Mouse (Mus musculus): ENCODE data around the gene Grin2b.
"Not testable (repeated sequence)": the region's sequence is repeated elsewhere in the genome, so short reads cannot be mapped to it uniquely, and the experiment has no call there.

The Grin2b gene

DNA sequence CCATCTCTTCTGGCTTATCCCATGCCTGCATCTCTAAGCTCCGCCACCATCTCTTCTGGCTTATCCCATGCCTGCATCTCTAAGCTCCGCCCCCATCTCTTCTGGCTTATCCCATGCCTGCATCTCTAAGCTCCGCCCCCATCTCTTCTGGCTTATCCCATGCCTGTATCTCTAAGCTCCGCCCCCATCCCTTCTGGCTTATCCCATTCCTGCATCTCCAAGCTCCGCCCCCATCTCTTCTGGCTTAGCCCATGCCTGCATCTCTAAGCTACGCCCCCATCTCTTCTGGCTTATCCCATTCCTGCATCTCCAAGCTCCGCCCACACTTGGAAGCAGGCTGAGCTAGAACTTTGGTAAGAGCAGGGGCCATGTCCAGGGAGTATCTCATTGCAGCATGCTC is 346.5 kb downstream of the Grin2b start:
- not testable (repeated sequence) for DNase-seq (ENCODE audit: inconsistent age in 2 of 2, low spot score in 1 of 2)

DNA sequence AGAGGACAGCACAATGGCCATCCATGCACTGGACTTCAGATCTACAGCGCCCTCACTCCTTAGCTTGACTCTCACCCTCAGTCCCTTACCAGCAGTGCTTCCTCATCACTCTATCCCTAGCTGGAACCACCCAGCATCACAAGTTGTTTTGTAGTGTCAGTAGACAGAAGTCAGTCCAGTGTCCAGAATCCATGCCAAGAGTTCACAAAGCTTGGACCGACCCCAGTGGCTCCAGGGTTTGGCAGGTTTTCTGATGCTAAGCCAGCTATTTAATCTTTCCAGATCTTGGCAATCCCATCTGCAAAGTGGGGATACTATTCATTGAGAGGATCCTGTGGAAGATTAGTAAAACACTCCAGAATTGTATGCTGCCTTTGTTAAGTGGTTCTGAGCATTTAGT is 355.9 kb downstream of the Grin2b start:
- no peak for DNase-seq (ENCODE audit: inconsistent age in 2 of 2, low spot score in 1 of 2)

DNA sequence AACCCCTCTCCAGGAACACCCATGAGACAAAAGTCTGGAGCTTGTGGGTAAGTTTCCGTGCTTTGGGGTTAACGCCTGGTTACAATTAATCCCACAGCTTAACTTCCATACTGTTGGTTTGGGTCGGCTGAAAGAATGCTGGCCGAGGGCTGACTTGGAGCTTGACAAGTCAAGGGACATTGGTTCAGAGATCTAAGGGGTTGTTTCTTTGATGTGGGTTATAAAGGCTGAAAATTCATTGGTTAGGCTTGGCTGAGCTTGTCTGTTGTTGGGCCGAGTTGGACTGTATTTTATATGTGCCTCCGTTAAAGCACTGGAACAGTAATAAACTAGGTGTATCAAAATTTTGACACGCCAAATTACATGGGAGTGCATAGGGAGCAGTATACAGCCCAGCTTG is 359.6 kb downstream of the Grin2b start:
- no peak for DNase-seq (ENCODE audit: inconsistent age in 2 of 2, low spot score in 1 of 2)

DNA sequence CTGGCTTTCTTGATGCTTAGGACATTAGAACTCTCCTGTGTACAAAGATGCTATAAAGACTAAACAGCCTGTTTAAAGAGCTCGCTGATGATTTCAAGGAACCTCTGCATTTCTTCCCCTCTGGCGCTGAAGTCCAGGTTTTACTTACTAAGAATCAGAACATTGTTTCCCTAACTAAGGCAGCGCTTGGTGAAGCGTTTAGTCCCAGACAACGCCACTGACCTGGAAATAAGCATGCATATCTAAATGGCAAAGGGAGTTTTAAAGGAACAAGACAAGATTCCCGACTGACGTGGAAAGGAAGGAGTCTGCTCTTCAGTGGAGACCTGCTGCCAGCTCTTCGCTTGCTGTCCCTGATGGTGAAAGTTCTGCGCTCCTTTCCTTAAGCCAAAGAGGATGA is 367.9 kb downstream of the Grin2b start:
- no peak for DNase-seq (ENCODE audit: inconsistent age in 2 of 2, low spot score in 1 of 2)

DNA sequence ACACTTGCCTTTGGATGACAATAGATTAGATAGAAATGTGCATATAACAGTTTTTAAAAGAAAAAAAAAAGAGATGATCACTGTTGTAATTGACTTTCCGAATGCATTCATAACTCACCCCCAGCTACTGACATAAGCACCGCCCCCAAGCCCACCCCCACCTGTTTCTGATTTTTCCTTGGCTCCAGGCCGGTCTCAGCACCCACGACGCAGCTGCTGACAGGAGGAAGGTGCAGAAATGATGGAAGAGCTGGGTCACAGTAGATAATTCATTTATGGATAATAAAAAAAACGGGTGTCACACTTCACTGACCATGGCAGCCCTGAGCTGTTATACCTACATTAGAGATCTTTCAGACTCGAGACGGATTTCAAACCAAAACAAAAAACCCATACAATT is 373.4 kb downstream of the Grin2b start:
- no peak for DNase-seq (ENCODE audit: inconsistent age in 2 of 2, low spot score in 1 of 2)

DNA sequence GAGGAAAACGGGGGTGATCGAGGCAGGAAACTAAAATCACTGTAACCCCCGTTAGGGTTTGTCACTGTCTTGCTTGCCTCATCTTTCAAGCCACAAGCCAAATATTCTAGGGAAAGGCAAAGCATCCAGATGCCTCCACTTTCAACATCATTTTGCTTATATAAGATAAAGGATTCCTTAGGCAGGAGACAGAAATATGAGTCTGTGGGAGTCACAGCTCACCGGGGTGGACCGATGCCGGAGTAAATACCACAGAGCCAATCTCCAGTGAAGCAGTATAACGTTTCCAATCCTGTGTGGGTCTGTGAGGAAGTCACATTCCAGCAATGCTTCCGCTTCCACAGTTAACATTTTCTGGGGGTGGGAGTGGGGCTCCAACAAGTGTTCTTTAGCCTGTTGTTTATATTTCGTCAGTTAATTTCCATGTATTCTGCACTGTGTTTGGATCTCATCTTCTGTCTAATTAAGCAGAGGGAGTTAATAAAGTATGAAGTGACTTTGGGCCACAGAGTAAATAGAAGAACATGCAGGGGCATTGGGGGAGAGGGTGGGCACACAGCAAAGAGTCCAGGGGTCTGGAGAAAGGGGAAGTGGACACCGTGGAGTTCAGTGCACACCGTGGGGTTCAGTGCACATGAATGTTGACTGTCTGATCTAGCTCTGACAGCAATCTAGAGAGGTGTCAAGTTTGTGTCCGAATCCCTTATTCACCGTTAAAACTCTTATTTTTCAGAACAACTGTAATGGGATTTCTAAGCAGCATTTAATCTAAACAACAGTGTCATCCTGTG is 374.9 kb downstream of the Grin2b start:
- DNase-seq (ENCODE audit: inconsistent age in 2 of 2, low spot score in 1 of 2): no peak

DNA sequence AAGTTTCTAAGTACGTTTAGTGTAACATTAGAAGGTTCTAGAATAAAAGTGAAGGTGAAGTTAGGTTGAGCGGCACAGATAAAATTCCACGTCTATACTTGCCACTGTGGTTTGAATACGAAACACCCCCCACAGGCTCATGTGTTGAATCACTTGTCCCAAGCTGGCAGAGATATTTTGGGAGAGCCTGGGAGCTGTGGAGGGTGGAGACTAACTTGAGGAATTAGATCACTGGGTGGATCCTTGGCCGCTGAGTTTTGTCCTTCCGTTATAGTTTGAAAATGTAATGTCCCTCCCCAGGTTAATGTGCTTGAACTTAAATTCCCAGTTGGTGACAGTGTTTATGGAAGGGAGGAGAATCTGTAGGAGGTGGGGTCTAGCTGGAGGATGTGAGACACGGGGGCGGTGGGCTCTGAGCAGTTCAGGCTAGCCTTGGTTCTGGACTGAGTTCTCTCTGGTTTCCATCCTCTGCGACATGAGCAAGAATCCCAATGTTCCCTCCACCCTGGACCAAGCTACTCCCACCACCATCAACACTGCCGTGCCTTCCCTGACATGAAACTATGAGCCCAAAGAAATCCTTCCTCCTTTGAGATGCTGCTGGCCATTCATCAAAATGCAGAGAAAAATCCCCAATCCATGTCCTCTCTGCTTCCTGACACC is 375.8 kb downstream of the Grin2b start:
- no peak for DNase-seq (ENCODE audit: inconsistent age in 2 of 2, low spot score in 1 of 2)

DNA sequence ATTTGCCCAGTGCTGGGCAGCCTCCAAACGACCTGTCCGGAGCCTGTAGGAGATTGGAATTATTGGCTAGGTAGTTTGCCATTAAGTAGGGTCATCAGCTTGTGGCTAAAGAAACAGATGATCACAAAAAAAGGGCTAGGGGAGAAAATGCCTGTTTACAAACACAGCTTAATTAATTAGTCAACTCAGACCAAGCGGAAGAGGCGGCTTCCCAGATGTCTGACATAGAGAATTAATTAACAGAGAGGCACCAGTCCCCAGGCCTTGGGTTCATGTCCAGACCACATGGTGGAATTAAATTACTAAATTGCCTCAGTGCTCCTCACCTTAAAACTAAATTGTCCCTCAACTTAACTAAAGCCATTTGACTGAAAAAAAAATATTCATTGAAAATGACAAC is 376.4 kb downstream of the Grin2b start:
- DNase-seq (ENCODE audit: inconsistent age in 2 of 2, low spot score in 1 of 2): no peak

DNA sequence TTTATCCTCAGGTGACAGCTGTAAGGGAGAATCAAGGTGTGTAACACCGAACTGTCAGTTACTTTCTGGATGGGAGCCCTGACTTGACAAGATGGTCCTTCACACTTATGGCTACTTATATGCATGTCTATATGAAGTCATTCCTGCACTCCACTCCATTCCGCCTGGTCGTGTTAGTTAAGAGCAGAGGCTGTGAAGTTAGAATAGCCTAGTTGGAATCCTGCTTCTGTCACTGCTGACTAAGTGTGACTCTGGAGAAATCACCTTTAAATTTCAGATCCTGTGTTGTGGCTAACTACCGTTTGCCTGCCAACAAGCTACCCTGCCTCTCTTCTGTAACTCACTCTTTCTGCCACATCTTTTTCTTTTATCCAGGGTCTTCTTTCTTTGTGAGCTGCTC is 381.9 kb downstream of the Grin2b start:
- no peak for DNase-seq (ENCODE audit: inconsistent age in 2 of 2, low spot score in 1 of 2)

DNA sequence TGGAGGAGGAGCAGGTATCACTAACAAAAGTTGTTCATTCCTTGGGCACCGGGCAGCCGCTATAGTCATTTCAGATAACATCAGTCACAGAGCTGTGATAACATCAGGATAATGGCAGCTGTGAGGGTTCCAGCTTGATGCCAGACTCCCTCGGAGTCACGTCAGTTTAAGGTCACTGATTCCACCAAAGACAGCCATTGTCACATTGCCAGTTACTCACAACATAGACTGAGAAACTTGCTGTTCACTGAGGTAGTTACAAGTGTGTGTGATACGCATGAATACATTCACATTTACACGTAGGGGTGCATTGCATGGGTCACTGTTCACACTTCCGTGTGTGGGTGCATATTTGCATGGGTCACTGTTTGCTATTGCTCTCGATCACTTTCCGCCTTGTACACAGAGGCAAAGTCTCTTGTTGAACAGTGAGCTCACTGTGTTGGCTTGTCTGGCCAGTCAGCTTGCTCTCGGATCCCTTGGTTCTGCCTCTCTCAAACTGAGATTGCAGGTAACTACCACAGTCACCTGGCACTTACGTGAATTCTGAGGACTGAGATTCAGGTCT is 383.6 kb downstream of the Grin2b start:
- no peak for DNase-seq (ENCODE audit: inconsistent age in 2 of 2, low spot score in 1 of 2)

DNA sequence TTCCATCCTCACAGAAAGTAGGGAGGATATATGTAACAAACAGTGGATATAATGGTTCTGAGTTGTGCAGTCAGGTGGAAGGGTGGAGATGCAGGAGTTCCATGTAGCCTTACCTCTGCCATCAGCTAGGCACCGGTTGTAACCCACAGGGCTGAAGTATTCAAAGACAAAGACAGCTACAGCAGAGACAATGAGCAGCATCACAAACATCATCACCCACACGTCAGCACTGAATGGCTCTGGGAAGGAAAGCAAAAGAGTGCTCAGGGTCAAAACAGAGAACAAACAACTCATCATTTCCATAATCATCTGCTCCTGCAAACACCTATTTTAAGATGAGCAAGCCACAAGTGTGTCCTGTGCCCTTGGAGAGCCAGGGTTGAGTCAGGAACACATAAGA is 398.6 kb downstream of the Grin2b start:
- no peak for DNase-seq (ENCODE audit: inconsistent age in 2 of 2, low spot score in 1 of 2)

DNA sequence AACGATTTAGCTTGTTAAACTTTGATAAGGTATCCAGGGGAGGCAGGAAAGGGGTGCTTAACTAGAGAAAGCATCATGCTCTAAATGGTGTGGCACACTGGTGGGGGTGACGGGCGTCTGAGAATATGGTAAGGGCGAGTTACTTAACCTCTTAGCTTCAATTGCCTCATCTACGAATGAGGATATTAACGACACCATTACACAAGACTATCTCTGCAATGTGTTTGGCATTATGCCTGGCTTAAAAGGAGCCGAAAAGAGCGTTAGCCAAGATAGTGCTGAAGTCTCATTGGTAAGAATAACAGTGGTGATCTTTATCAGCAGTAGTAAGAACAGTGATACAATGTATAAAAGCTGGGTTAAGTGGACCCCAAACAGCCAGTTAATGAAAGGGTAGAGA is 405.7 kb downstream of the Grin2b start:
- DNase-seq (ENCODE audit: inconsistent age in 2 of 2, low spot score in 1 of 2): peak in 1 of 2 experiments; percentile 52

DNA sequence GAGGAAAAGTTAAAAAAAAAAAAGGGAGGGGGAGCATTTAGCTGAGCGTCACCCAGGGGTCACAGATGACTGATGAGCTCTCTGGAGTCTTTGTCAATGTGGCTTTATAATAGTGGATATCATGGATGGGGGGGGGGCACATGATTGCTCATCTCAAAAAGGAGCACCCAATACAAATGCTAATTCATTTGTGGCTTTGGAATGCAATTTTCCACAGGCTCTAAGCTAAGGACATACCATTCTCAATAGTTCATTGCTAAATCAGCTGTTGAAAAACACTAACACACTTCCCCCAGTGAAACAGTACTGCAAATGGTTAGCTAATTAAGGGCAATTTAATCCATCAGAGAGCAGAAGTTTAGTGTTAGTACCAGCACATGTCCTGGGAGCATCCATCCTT is 414.6 kb downstream of the Grin2b start:
- DNase-seq (ENCODE audit: inconsistent age in 2 of 2, low spot score in 1 of 2): no peak

DNA sequence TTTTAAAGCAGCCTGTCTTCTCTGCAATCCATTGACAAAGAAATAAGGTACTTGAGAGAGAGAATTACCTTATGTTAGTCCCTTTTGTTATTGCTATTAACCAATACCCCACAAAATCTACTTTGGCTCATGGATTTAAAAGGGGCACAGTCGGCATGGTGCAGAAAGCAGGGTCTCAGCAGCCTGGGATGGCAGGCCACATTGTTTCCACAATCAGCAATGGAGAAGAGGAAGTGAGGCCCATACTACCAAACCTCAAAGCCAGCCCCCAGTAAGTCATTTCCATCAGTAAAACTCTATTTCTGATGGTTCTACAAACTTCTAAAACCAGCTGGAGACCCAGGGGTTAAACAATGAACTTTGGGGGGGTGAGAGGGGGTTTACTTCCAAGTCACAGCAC is 417.2 kb downstream of the Grin2b start:
- no peak for DNase-seq (ENCODE audit: inconsistent age in 2 of 2, low spot score in 1 of 2)

DNA sequence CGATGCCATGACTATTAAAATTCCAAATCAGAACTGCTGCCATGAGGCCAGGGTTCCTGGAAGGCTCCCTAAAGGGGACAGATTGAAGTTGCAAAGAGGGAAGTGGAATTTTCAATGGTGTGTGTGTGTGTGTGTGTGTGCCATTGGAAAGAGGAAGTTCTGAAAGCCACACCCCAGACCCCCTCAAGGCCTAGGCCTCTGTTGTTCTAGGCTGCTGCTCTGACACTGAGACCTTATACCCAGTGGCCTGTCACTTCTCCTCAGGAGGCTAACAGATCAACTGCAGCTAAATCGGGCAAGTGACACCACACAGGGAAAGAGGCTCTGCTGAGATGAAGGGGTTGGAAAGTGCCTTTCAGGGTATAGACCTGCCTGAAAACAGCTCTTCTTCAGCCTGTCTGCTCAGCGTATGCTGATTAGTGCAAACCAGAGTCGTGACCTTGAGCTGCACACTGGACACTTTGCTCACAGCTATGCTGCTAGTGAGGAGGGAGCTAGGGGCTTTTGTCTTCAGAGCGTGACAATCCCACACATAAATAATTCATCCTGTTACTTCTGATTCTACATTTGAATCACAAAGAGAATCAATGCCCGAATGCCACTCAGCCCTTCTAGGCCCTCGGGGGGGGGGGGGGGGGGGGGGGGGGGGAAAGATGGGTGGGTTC is 424.8 kb downstream of the Grin2b start:
- no peak for DNase-seq (ENCODE audit: inconsistent age in 2 of 2, low spot score in 1 of 2)

DNA sequence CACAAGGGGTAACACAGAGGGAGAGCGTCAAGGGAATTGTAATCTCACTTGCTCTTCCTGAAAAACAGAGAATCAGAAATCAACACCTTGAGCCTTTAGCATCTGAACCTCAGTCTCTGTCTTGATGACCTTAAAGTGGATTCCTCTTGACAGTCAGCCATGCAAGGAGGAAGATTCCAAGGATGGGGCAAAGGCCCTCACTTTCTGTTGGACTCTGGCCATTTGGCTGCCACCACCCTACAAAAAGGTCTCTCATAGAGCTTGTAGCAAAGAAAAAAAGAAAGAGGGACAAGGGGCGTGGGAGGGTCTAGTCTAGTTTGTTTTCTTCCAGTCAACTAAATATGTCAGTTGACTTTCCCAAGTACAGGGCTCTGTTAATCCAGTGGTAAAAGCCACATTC is 427.7 kb downstream of the Grin2b start:
- no peak for DNase-seq (ENCODE audit: inconsistent age in 2 of 2, low spot score in 1 of 2)

DNA sequence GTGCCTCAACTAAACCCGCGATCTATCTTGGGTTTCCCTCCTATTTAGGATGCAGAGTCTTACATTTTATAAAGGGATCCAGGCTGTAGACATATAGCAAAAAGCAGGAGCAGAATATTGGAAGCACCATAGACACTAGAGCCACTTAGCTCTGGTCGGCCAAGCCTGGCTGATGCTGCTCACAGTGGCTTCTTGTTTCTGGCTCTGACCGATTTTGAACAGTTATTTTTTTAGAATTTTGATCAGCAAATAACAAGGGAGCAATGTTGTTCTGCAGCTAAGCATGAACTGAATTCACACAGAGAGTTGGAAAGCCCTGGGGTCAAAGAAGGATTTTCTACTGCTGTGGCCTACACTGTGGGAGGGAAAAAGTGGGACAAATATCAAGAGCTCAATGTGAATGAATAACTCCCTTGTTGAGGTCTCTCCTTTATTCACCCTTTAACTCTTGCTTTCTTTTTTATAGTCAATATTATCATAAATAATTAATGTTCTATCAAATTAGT is 439.0 kb downstream of the Grin2b start:
- no peak for DNase-seq (ENCODE audit: inconsistent age in 2 of 2, low spot score in 1 of 2)

DNA sequence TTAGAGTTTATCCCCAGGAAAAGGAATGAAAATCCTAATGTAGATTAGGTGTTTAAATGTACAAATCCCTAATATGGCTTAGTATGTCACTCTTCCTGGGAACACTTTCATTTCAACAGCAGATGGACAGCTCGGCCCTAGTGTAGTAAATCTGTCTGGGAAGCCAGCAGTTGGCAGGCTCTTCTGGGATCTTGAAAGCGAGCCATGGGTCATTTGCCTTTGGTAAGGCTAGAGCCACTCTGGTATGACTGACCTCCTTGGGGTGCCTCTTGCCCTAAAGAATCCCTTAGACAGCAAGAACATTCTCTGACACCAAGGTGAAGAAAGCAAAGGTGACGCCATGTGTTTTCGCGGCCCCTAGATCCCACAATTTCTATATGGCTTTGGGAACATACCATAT is 446.2 kb downstream of the Grin2b start:
- peak in 1 of 2 experiments; percentile 49 for DNase-seq (ENCODE audit: inconsistent age in 2 of 2, low spot score in 1 of 2)

DNA sequence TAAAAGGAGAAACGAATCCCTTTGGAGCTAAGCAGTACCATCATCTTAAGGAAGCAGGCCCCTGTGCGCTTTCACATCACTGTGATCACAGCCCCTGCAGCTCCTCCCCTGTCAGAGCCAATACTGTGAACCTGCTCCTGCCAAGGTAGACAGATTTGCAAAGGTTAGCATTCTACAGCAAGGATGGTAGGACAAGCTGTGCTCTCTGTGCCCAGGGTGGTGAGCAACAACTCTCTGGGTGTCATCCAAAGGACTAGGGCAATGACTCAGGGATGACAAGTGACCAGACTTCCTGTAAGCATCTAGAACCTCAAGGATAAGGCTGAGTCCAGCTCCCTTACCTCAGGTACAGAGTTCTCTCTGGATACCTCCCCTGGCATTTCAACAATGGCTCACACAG is 451.6 kb downstream of the Grin2b start:
- peak in 1 of 2 experiments; percentile 28 for DNase-seq (ENCODE audit: inconsistent age in 2 of 2, low spot score in 1 of 2)

DNA sequence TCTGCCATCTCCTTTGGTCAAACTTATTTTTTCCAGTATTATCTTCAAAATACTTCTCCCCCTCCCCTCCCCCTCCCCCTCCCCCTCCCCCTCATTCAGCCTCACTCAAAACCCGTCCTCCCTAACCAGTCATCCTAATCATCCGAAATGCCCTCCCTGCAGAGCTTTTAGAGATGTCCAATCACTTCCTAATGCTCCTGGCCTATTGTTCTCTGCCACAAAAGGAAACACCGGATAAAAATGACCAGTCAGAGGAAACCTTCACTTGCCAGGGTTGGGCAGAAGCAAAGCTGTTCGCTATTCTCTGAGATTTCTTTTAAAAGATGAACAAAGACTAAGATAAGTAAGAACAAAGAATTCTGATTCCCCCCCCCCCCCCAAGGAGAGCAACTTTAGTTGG is 458.4 kb downstream of the Grin2b start:
- no peak for DNase-seq (ENCODE audit: inconsistent age in 2 of 2, low spot score in 1 of 2)

DNA sequence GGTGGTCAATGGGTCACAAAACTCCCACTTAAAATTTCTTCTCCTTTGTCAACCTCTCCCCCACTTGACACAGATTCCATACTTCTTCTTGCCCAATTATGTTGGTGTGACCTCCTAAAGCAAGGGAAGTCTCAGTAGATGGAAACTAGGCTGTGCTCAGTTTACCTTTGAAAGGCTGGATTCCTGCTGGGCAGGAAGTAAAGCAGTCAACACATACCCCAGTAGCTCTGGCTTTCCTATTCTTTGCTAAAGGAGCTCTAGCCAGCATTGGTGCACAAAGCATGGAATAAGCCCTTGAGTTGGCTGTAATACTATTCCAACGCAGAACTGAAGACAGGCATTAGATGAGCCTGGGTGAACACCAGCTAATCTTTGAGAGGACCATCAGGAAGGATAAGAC is 459.1 kb downstream of the Grin2b start:
- DNase-seq (ENCODE audit: inconsistent age in 2 of 2, low spot score in 1 of 2): no peak

DNA sequence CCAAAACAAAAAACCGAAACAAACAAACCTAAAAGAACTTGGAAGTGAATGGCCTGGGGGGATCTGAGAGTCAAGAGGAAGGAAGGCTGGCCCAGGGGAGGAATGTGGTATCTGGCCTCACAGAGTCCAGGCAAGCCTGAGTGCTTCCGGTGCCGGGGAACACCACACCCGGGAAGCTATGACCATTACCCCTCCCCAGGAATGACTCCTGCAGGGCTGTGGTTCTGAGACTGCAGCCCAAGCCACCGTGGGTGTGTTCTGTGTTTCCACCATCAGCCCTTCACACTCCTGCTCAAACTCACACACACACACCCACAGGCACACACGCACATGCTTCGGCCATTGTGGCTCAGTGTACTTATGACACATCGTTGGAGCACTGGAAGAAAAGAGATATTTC is 459.6 kb downstream of the Grin2b start:
- DNase-seq (ENCODE audit: inconsistent age in 2 of 2, low spot score in 1 of 2): no peak
